Mouse (Mus musculus) hindbrain, embryonic 16.5 days (tissue): ENCODE results near the gene Pdlim1. TPM values are rescaled to one million over a fixed set of nuclear protein-coding genes. Genes with fewer than 3 reads are reported as not detected.
"Not testable (repeated sequence)": the region's sequence is repeated elsewhere in the genome, so short reads cannot be mapped to it uniquely, and the experiment has no call there.

ENCODE experiments used
- ATAC-seq: fragments of 200-750 bp; cut with Nextera tagmentation; 2 replicates; pipeline ENCODE4 v1.8.0; 2017; ENCODE audit warnings: moderate TSS enrichment, moderate library complexity
- H3K27ac ChIP-seq: fragments of 300-500 bp; sonication (generic); 2 replicates; pipeline ENCODE4 v1.5.1; 2014; ENCODE audit warnings: low read depth, mild to moderate bottlenecking, control low read depth, low read length, moderate library complexity
- H3K27me3 ChIP-seq: fragments of 300-500 bp; sonication (generic); replicated peaks from 2 replicates; pipeline ENCODE4 v1.6.1; 2014; ENCODE audit warnings: low read length; ENCODE audit not compliant: control insufficient read depth, insufficient read depth
- H3K36me3 ChIP-seq: fragments of 300-500 bp; sonication (generic); 2 replicates; pipeline ENCODE4 v1.6.1; 2014; ENCODE audit warnings: mild to moderate bottlenecking, low read length, moderate library complexity, mixed read lengths; ENCODE audit not compliant: control insufficient read depth, insufficient read depth
- H3K4me1 ChIP-seq: fragments of 300-500 bp; sonication (generic); 2 replicates; pipeline ENCODE4 v1.6.1; 2014; ENCODE audit warnings: low read depth, low read length; ENCODE audit not compliant: control insufficient read depth, insufficient read depth
- H3K4me2 ChIP-seq: fragments of 300-500 bp; sonication (generic); 2 replicates; pipeline ENCODE4 v1.6.1; 2014; ENCODE audit warnings: mild to moderate bottlenecking, low read length, control low read depth, moderate library complexity
- H3K4me3 ChIP-seq: fragments of 300-500 bp; sonication (generic); 2 replicates; pipeline ENCODE4 v1.5.1; 2014; ENCODE audit warnings: mild to moderate bottlenecking, low read length, control low read depth, moderate library complexity
- H3K9ac ChIP-seq: fragments of 300-500 bp; sonication (generic); 2 replicates; pipeline ENCODE4 v1.6.1; 2014; ENCODE audit warnings: low read depth, mild to moderate bottlenecking, control low read depth, low read length, moderate library complexity
- H3K9me3 ChIP-seq: fragments of 300-500 bp; sonication (generic); 2 replicates; pipeline ENCODE4 v1.6.1; 2014; ENCODE audit warnings: mild to moderate bottlenecking, low read length, moderate library complexity; ENCODE audit not compliant: control insufficient read depth
- WGBS: fragments of 180-500 bp; shearing (Covaris S2); extraction: QIAGEN DNeasy Blood & Tissue Kit; methylation state at CpG from one replicate; pipeline ENCODE4 v1.1.7; 2014; 5-methylcytosine and 5-hydroxymethylcytosine counted together
- polyA plus RNA-seq: library from polyadenylated mRNA; unstranded; fragments of >200 nt; fragmentation: Nextera tagmentation; extraction: Ambion mirVana; gene quantifications from 2 replicates; pipeline ENCODE4 v1.2.1, GENCODE M21; 2015

The Pdlim1 gene
- polyA plus RNA-seq, 1 experiment from 2014 or later = 9.9 TPM

- no peak overlapping the region for H3K4me2 ChIP-seq
Observed at GRCm38 (mm10) chr19:40220878-40221277, 50.8 kb downstream of the Pdlim1 start.

GRCm38 (mm10) chr19:40202947-40203346, 68.7 kb downstream of the Pdlim1 start:
- H3K9ac ChIP-seq, H3K27ac ChIP-seq, H3K4me3 ChIP-seq, ATAC-seq, H3K36me3 ChIP-seq, H3K4me2 ChIP-seq, H3K9me3 ChIP-seq, H3K4me1 ChIP-seq, H3K27me3 ChIP-seq: not testable (repeated sequence)
- 21% methylated on average over 4 of the region's 4 CpGs for WGBS

More at GRCm38 (mm10) chr19:40220878-40221277, 50.8 kb downstream of the Pdlim1 start:
- WGBS = 77% methylated on average over 5 of the region's 5 CpGs
- Histone ChIP-seq H3K27me3 (no peaks in the 10 kb centered on the region), H3K36me3 (no peaks in the 10 kb centered on the region), H3K4me3 (no peak overlapping the region), H3K9me3 (no peaks in the 10 kb centered on the region), H3K9ac (no peak overlapping the region), H3K4me1 (no peaks in the 10 kb centered on the region), H3K27ac (no peak overlapping the region)
- no peak for ATAC-seq

GRCm38 (mm10) chr19:40190596-40190995, 81.0 kb downstream of the Pdlim1 start:
- Histone ChIP-seq H3K4me1 (no peaks in the 10 kb centered on the region), H3K36me3 (no peaks in the 10 kb centered on the region), H3K9ac (no peak overlapping the region), H3K27ac (no peak overlapping the region), H3K9me3 (no peaks in the 10 kb centered on the region), H3K27me3 (no peaks in the 10 kb centered on the region), H3K4me2 (no peak overlapping the region), H3K4me3 (no peak overlapping the region)
- WGBS = 96% methylated on average over 10 of the region's 10 CpGs
- ATAC-seq = no peak

GRCm38 (mm10) chr19:40187160-40187559, 84.5 kb downstream of the Pdlim1 start, which contains the start of gene Cyp2c70:
TSS of gene Cyp2c70 (minus strand) at chr19:40187333.
- no peaks in the 10 kb centered on the region for H3K36me3 ChIP-seq
- H3K4me3 ChIP-seq = no peak within 1 kb of the TSS
- no peak within 1 kb of the TSS for H3K9ac ChIP-seq
- no peaks in the 10 kb centered on the region for H3K4me1 ChIP-seq
- H3K4me2 ChIP-seq = no peak within 1 kb of the TSS
- H3K27ac ChIP-seq = no peak within 1 kb of the TSS
- WGBS = 90% methylated on average over 5 of the region's 5 CpGs
- H3K9me3 ChIP-seq = no peaks in the 10 kb centered on the region
- H3K27me3 ChIP-seq = no peaks in the 10 kb centered on the region
- no peak for ATAC-seq

GRCm38 (mm10) chr19:40183600-40183999, 88.0 kb downstream of the Pdlim1 start:
- Histone ChIP-seq H3K9me3 (no peaks in the 10 kb centered on the region), H3K4me1 (no peaks in the 10 kb centered on the region), H3K4me2 (no peak overlapping the region), H3K9ac (no peak overlapping the region), H3K4me3 (no peak overlapping the region), H3K27me3 (no peaks in the 10 kb centered on the region), H3K27ac (no peak overlapping the region), H3K36me3 (no peaks in the 10 kb centered on the region)
- no peak for ATAC-seq
- 94% methylated on average over 5 of the region's 5 CpGs for WGBS

- no peaks in the 10 kb centered on the region for H3K4me1 ChIP-seq
- H3K4me3 ChIP-seq = no peak overlapping the region
- no peaks in the 10 kb centered on the region for H3K9me3 ChIP-seq
- no peaks in the 10 kb centered on the region for H3K36me3 ChIP-seq
- no peak overlapping the region for H3K27ac ChIP-seq
- no peak overlapping the region for H3K4me2 ChIP-seq
- no peaks in the 10 kb centered on the region for H3K27me3 ChIP-seq
- no peak overlapping the region for H3K9ac ChIP-seq
- 87% methylated on average over 4 of the region's 4 CpGs for WGBS
- ATAC-seq = no peak
Observed at GRCm38 (mm10) chr19:40178311-40178710, 93.3 kb downstream of the Pdlim1 start.

Other genes with a start within 250 kb of the Pdlim1 start
- not detected in 2 replicates for gene Cyp2c54, start 198.0 kb downstream of the Pdlim1 start, polyA plus RNA-seq
- not detected in 2 replicates for gene Cyp2c50, start 182.2 kb downstream of the Pdlim1 start, polyA plus RNA-seq
- gene Cyp2c70, start 84.5 kb downstream of the Pdlim1 start, polyA plus RNA-seq = not detected in 2 replicates
- 83.6 and 101 TPM in 2 replicates for gene Sorbs1, start 241.9 kb upstream of the Pdlim1 start, polyA plus RNA-seq